Mouse (Mus musculus): ENCODE data around the gene Rap2a.

GRCm38 (mm10) chr14:120518706-120519105, 40.5 kb downstream of the Rap2a start:
- no peak for TF ChIP-seq CTCF (IDR thresholded peaks at IDR 0.05; ENCODE audit: low read depth, low read length)
- no peak for TF ChIP-seq POLR2A (IDR thresholded peaks at IDR 0.05; ENCODE audit: borderline replicate concordance, low read depth, low read length)
